25 mouse cellular contexts compared by ENCODE assay signal in the genomic region with DNA sequence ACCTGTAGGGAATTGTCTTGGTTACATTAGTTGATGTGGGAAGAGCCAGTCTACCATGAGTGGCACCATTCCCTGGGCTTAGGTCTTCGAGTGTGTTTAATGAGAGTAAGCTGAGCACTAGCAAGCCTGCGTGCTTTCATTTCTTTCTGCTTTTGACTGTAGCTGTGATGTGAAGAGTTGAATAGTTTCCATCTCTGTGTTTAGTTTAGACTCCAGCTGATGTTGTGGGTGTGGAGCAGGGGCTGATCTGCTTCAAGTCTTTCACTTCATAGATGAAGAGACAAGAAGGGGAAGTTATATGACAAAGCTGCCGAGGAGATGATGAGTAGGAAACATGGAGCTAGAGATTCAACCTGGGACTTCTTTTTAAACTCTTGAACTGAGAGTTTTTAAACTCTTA.
"Had no signal": no experiment of that assay in that cellular context is flagged by ENCODE, and none has a peak within 500 bp of the region (broad histone marks: within the 10 kb centered on the region; RNA-seq: fewer than 3 reads in every experiment).

No protein-coding gene starts in this region.

- ATAC-seq: hindbrain, embryonic 16.5 days; inflammation-experienced regulatory T-cells, adult 6 months; intestine, embryonic 15.5 days; intestine, postnatal 0 days had no signal

- H3K27ac ChIP-seq: gastrocnemius, adult 2 months; heart, embryonic 13.5 days; heart, embryonic 15.5 days; hindbrain, embryonic 10.5 days; hindbrain, embryonic 12.5 days; hindbrain, embryonic 14.5 days; intestine, embryonic 15.5 days; layer of hippocampus, adult 2 months; left cerebral cortex, adult 2 months; limb, embryonic 10.5 days; limb, embryonic 12.5 days; liver, embryonic 13.5 days had no signal

- H3K9me3 ChIP-seq: heart, embryonic 13.5 days; heart, embryonic 15.5 days; hindbrain, embryonic 10.5 days; hindbrain, embryonic 12.5 days; intestine, embryonic 15.5 days; limb, embryonic 10.5 days; limb, embryonic 12.5 days; liver, embryonic 13.5 days had no signal

- DNase-seq: gastrocnemius, adult 2 months; gastrocnemius, postnatal 10 days; gastrocnemius, postnatal 25 days; heart, postnatal 14 days; heart, postnatal 36 days; kidney, adult 18-20 months; kidney, adult 8-10 months; kidney, postnatal 10 days; kidney, postnatal 25 days; kidney, postnatal 4 days; liver; liver, embryonic 13.5 days had no signal

- H3K4me1 ChIP-seq: heart, embryonic 15.5 days; hindbrain, embryonic 12.5 days; intestine, embryonic 15.5 days; limb, embryonic 10.5 days; limb, embryonic 12.5 days; liver, embryonic 13.5 days had no signal

- H3K36me3 ChIP-seq: heart, embryonic 13.5 days; heart, embryonic 15.5 days; hindbrain, embryonic 10.5 days; hindbrain, embryonic 12.5 days; intestine, embryonic 15.5 days; limb, embryonic 10.5 days; limb, embryonic 12.5 days; liver, embryonic 13.5 days had no signal

- H3K4me3 ChIP-seq: gastrocnemius, adult 2 months; heart, embryonic 13.5 days; heart, embryonic 15.5 days; hindbrain, embryonic 10.5 days; hindbrain, embryonic 12.5 days; intestine, embryonic 15.5 days; layer of hippocampus, adult 2 months; left cerebral cortex, adult 2 months; limb, embryonic 10.5 days; limb, embryonic 12.5 days; liver, embryonic 13.5 days had no signal

- H3K27me3 ChIP-seq: heart, embryonic 13.5 days; heart, embryonic 15.5 days; hindbrain, embryonic 12.5 days; intestine, embryonic 15.5 days; limb, embryonic 12.5 days; liver, embryonic 13.5 days had no signal
